Mouse (Mus musculus): ENCODE data around the gene Sh2d2a. TPM values are rescaled to one million over a fixed set of nuclear protein-coding genes. Genes with fewer than 3 reads are reported as not detected.

Gene Sh2d2a
- polyA plus RNA-seq (2017; shearing (Covaris generic)): 289 TPM

DNA sequence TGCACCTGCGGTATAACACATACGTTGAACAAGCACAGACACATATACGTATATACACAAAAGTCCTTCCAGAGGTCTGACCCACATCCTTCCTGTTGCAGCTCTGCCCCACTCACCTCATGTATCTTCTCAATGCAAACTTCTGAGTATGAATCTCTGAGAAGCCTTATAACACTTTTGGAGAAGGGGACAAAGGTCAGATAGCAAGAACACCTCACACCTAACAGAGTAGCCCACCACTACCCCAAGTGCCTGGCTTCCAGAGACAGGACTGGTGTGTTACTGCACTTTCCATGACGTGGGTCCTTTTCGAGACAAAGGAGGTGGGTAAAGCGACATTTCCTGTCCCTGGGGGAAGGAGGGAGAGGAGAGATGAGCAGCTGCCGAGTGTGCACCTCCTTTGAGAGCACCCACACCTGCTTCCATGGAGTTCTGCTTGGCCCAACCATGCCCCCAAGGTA lies at the start of gene Sh2d2a:
Gene Sh2d2a, plus strand, starts transcription at position 106 of the 461 bp plus-strand sequence.

DNA sequence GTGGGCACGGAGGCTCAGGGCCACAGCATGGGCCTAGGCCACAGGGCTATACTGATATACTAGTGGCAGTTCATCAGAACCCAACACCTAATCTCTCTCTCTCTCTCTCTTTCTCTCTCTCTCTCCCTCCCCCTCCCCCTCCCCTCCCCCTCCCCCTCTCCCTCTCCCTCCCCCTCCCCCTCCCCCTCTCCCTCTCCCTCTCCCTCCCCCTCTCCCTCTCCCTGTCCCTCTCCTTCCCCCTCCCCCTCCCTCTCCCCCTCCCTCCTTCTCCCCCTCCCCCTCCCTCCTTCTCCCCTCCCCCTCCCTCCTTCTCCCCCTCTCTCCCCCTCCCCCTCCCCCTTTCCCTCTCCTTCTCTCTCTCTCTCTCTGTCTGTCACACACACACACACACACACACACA lies 22.3 kb upstream of the Sh2d2a start, which contains the start of gene Pear1:
Gene Pear1, minus strand, starts transcription at position 101 of the 400 bp plus-strand sequence.

DNA sequence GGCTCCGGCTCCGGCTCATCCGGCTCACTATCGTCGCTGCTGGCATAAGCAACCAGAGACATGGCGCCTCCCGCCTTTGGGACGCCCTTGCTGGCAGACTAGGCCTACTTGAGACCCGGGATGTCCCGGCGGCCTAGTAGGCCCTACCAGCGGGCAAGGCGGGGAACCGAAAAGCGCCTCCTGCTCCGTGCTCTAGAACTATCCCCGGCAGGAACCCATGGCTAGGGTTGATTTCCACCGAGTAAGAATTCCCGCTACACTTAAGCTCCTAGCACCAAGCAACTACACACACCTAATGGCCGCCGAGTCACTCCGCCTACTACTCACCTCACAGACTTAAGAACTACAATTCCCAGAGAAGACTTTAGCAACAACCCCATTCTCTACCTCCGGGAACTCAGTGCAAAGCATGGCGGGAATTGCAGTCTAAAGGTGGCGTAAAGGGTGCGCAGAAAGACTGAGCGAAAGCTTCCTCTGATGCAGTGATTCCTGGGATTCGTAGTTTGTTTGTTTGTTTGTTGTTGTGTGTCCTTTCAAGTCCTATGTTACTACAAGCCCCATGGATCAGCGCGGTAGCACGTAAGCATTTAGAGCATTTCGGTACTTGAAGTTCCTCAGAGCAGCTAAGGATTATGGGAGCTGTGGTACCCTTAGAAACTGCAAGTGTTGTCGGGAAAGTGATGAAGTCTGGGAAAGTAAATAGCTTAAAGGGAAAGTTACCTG lies 38.9 kb downstream of the Sh2d2a start, which contains the start of gene Prcc:
Gene Prcc, minus strand, starts transcription at position 328 of the 723 bp plus-strand sequence.

Other genes with a start within 250 kb of the Sh2d2a start
- 6.0 TPM for gene Arhgef11, start 229.2 kb upstream of the Sh2d2a start, polyA plus RNA-seq (2017; shearing (Covaris generic))
- gene Lrrc71, start 98.1 kb upstream of the Sh2d2a start, polyA plus RNA-seq (2017; shearing (Covaris generic)): 0.17 TPM
- not detected for gene Ntrk1, start 51.6 kb upstream of the Sh2d2a start, polyA plus RNA-seq (2017; shearing (Covaris generic))
- 0.65 TPM for gene Insrr, start 49.8 kb upstream of the Sh2d2a start, polyA plus RNA-seq (2017; shearing (Covaris generic))
- 64.2 TPM for gene Pear1, start 22.4 kb upstream of the Sh2d2a start, polyA plus RNA-seq (2017; shearing (Covaris generic))
- gene Prcc, start 38.9 kb downstream of the Sh2d2a start, polyA plus RNA-seq (2017; shearing (Covaris generic)): 8.1 TPM
- gene Hdgf, start 59.6 kb downstream of the Sh2d2a start, polyA plus RNA-seq (2017; shearing (Covaris generic)): 24.7 TPM
- 148 TPM for gene Mrpl24, start 72.8 kb downstream of the Sh2d2a start, polyA plus RNA-seq (2017; shearing (Covaris generic))
- 8.1 TPM for gene Isg20l2, start 83.6 kb downstream of the Sh2d2a start, polyA plus RNA-seq (2017; shearing (Covaris generic))
- 31.9 TPM for gene Rrnad1, start 84.0 kb downstream of the Sh2d2a start, polyA plus RNA-seq (2017; shearing (Covaris generic))
- gene Crabp2, start 101.9 kb downstream of the Sh2d2a start, polyA plus RNA-seq (2017; shearing (Covaris generic)): not detected
- 0.06 TPM for gene Nes, start 124.3 kb downstream of the Sh2d2a start, polyA plus RNA-seq (2017; shearing (Covaris generic))
- not detected for gene Bcan, start 153.5 kb downstream of the Sh2d2a start, polyA plus RNA-seq (2017; shearing (Covaris generic))
- gene Hapln2, start 180.8 kb downstream of the Sh2d2a start, polyA plus RNA-seq (2017; shearing (Covaris generic)): not detected
- gene Gpatch4, start 196.4 kb downstream of the Sh2d2a start, polyA plus RNA-seq (2017; shearing (Covaris generic)): 43.6 TPM
- 102 TPM for gene Naxe, start 211.7 kb downstream of the Sh2d2a start, polyA plus RNA-seq (2017; shearing (Covaris generic))
- gene Ttc24, start 231.5 kb downstream of the Sh2d2a start, polyA plus RNA-seq (2017; shearing (Covaris generic)): not detected
- gene Iqgap3, start 235.2 kb downstream of the Sh2d2a start, polyA plus RNA-seq (2017; shearing (Covaris generic)): 0.84 TPM

Measured in CD4-positive, CD25-positive, alpha-beta regulatory T cell, adult 9 weeks (primary cell).